Mouse (Mus musculus): ENCODE data around the gene Abtb1. TPM values are rescaled to one million over a fixed set of nuclear protein-coding genes. Genes with fewer than 3 reads are reported as not detected.

The Abtb1 gene
- polyA plus RNA-seq, 1 experiment = 23.6 TPM

- Histone ChIP-seq H3K36me3 (ENCODE audit: control insufficient read depth, insufficient read depth) (no peaks in the 10 kb centered on the region), H3K79me2 (ENCODE audit: control insufficient read depth, insufficient read depth) (no peaks in the 10 kb centered on the region), H3ac (ENCODE audit: control insufficient read depth, insufficient read length) (no peak overlapping the region), H3K4me3 (no peak overlapping the region), H3K4me2 (ENCODE audit: low read depth) (no peak overlapping the region), H3K27me3 (ENCODE audit: control insufficient read depth, insufficient read depth, insufficient read length) (peaks cover 18% of the 10 kb centered on the region)
- TF ChIP-seq TCF3 (IDR thresholded peaks at IDR 0.05; ENCODE audit: insufficient read length, low read depth) (no peak), USF1 (IDR thresholded peaks at IDR 0.05; ENCODE audit: low read depth) (no peak), E2F4 (IDR thresholded peaks at IDR 0.05; ENCODE audit: insufficient read depth) (no peak), MYOG (IDR thresholded peaks at IDR 0.05; ENCODE audit: control insufficient read depth in 1 of 3, insufficient read depth in 1 of 3, insufficient read length in 2 of 3, low read depth in 2 of 3) (no peak), SRF (IDR thresholded peaks at IDR 0.05; ENCODE audit: control insufficient read depth, insufficient read length, low read depth) (no peak), MAX (IDR thresholded peaks at IDR 0.05; ENCODE audit: low read depth) (no peak), POLR2A (IDR thresholded peaks at IDR 0.05; ENCODE audit: insufficient read length, low read depth) (no peak)
These were observed 28.8 kb upstream of the Abtb1 start for GRCm38 (mm10) chr6:88870594-88870993.

- Histone ChIP-seq H3K4me3 (no peak overlapping the region), H3K79me2 (ENCODE audit: control insufficient read depth, insufficient read depth) (no peaks in the 10 kb centered on the region), H3K36me3 (ENCODE audit: control insufficient read depth, insufficient read depth) (no peaks in the 10 kb centered on the region), H3ac (ENCODE audit: control insufficient read depth, insufficient read length) (no peak overlapping the region), H3K27me3 (ENCODE audit: control insufficient read depth, insufficient read depth, insufficient read length) (peaks cover 10% of the 10 kb centered on the region), H3K4me2 (ENCODE audit: low read depth) (peak overlapping the region; percentile 59)
- TF ChIP-seq E2F4 (IDR thresholded peaks at IDR 0.05; ENCODE audit: insufficient read depth) = no peak
- TF ChIP-seq POLR2A (IDR thresholded peaks at IDR 0.05; ENCODE audit: insufficient read length, low read depth) = no peak
- no peak for TF ChIP-seq REST (IDR thresholded peaks at IDR 0.05; ENCODE audit: insufficient read depth, insufficient read length)
- TF ChIP-seq USF1 (IDR thresholded peaks at IDR 0.05; ENCODE audit: low read depth) = no peak
- TF ChIP-seq POLR2AphosphoS2 (IDR thresholded peaks at IDR 0.05; ENCODE audit: insufficient read length, low read depth) = no peak
- TF ChIP-seq TCF12 (IDR thresholded peaks at IDR 0.05; ENCODE audit: insufficient read depth, poor library complexity, severe bottlenecking) = no peak
- TF ChIP-seq SRF (IDR thresholded peaks at IDR 0.05; ENCODE audit: control insufficient read depth, insufficient read length, low read depth) = no peak
- TF ChIP-seq CEBPB (IDR thresholded peaks at IDR 0.05; ENCODE audit: insufficient read depth, poor library complexity, severe bottlenecking) = no peak
- TF ChIP-seq TCF3 (IDR thresholded peaks at IDR 0.05; ENCODE audit: insufficient read length, low read depth) = no peak
- no peak for TF ChIP-seq MYOD1 (IDR thresholded peaks at IDR 0.05; ENCODE audit: control insufficient read depth in 1 of 3, insufficient read length in 2 of 3, low read depth in 2 of 3)
- TF ChIP-seq MAX (IDR thresholded peaks at IDR 0.05; ENCODE audit: low read depth) = no peak
- no peak for TF ChIP-seq MYOG (IDR thresholded peaks at IDR 0.05; ENCODE audit: control insufficient read depth in 1 of 3, insufficient read depth in 1 of 3, insufficient read length in 2 of 3, low read depth in 2 of 3)
These were observed 27.7 kb upstream of the Abtb1 start for GRCm38 (mm10) chr6:88869459-88869858.

- Histone ChIP-seq H3K4me2 (ENCODE audit: low read depth) (no peak overlapping the region), H3K4me3 (no peak overlapping the region), H3ac (ENCODE audit: control insufficient read depth, insufficient read length) (no peak overlapping the region), H3K27me3 (ENCODE audit: control insufficient read depth, insufficient read depth, insufficient read length) (no peaks in the 10 kb centered on the region), H3K79me2 (ENCODE audit: control insufficient read depth, insufficient read depth) (no peaks in the 10 kb centered on the region), H3K36me3 (ENCODE audit: control insufficient read depth, insufficient read depth) (no peaks in the 10 kb centered on the region)
- TF ChIP-seq POLR2A (IDR thresholded peaks at IDR 0.05; ENCODE audit: insufficient read length, low read depth) = no peak
- TF ChIP-seq CEBPB (IDR thresholded peaks at IDR 0.05; ENCODE audit: insufficient read depth, poor library complexity, severe bottlenecking) = no peak
- no peak for TF ChIP-seq TCF12 (IDR thresholded peaks at IDR 0.05; ENCODE audit: insufficient read depth, poor library complexity, severe bottlenecking)
- TF ChIP-seq USF1 (IDR thresholded peaks at IDR 0.05; ENCODE audit: low read depth) = no peak
- TF ChIP-seq MAX (IDR thresholded peaks at IDR 0.05; ENCODE audit: low read depth) = no peak
These were observed 23.9 kb upstream of the Abtb1 start for GRCm38 (mm10) chr6:88865704-88866103.

GRCm38 (mm10) chr6:88860914-88861313, 19.1 kb upstream of the Abtb1 start:
- Histone ChIP-seq H3K27me3 (ENCODE audit: control insufficient read depth, insufficient read depth, insufficient read length) (no peaks in the 10 kb centered on the region), H3K4me3 (no peak overlapping the region), H3K4me2 (ENCODE audit: low read depth) (no peak overlapping the region), H3K79me2 (ENCODE audit: control insufficient read depth, insufficient read depth) (no peaks in the 10 kb centered on the region), H3ac (ENCODE audit: control insufficient read depth, insufficient read length) (no peak overlapping the region), H3K36me3 (ENCODE audit: control insufficient read depth, insufficient read depth) (no peaks in the 10 kb centered on the region)
- TF ChIP-seq MYOG (IDR thresholded peaks at IDR 0.05; ENCODE audit: control insufficient read depth in 1 of 3, insufficient read depth in 1 of 3, insufficient read length in 2 of 3, low read depth in 2 of 3) (no peak), MYOD1 (IDR thresholded peaks at IDR 0.05; ENCODE audit: control insufficient read depth in 1 of 3, insufficient read length in 2 of 3, low read depth in 2 of 3) (no peak), TCF12 (IDR thresholded peaks at IDR 0.05; ENCODE audit: insufficient read depth, poor library complexity, severe bottlenecking) (no peak), TCF3 (IDR thresholded peaks at IDR 0.05; ENCODE audit: insufficient read length, low read depth) (no peak), E2F4 (IDR thresholded peaks at IDR 0.05; ENCODE audit: insufficient read depth) (no peak), POLR2A (IDR thresholded peaks at IDR 0.05; ENCODE audit: insufficient read length, low read depth) (no peak), MAX (IDR thresholded peaks at IDR 0.05; ENCODE audit: low read depth) (no peak), USF1 (IDR thresholded peaks at IDR 0.05; ENCODE audit: low read depth) (no peak), POLR2AphosphoS2 (IDR thresholded peaks at IDR 0.05; ENCODE audit: insufficient read length, low read depth) (no peak), SRF (IDR thresholded peaks at IDR 0.05; ENCODE audit: control insufficient read depth, insufficient read length, low read depth) (no peak)

- TF ChIP-seq TCF3 (IDR thresholded peaks at IDR 0.05; ENCODE audit: insufficient read length, low read depth) (no peak), MAX (IDR thresholded peaks at IDR 0.05; ENCODE audit: low read depth) (no peak), MYOG (IDR thresholded peaks at IDR 0.05; ENCODE audit: control insufficient read depth in 1 of 3, insufficient read depth in 1 of 3, insufficient read length in 2 of 3, low read depth in 2 of 3) (peak; percentile 51 to 79 (median 68)), E2F4 (IDR thresholded peaks at IDR 0.05; ENCODE audit: insufficient read depth) (no peak), MYOD1 (IDR thresholded peaks at IDR 0.05; ENCODE audit: control insufficient read depth in 1 of 3, insufficient read length in 2 of 3, low read depth in 2 of 3) (peak in 2 of 3 experiments; percentile 58 to 72), POLR2A (IDR thresholded peaks at IDR 0.05; ENCODE audit: insufficient read length, low read depth) (no peak), POLR2AphosphoS2 (IDR thresholded peaks at IDR 0.05; ENCODE audit: insufficient read length, low read depth) (no peak), CEBPB (IDR thresholded peaks at IDR 0.05; ENCODE audit: insufficient read depth, poor library complexity, severe bottlenecking) (no peak), USF1 (IDR thresholded peaks at IDR 0.05; ENCODE audit: low read depth) (no peak), REST (IDR thresholded peaks at IDR 0.05; ENCODE audit: insufficient read depth, insufficient read length) (no peak), SRF (IDR thresholded peaks at IDR 0.05; ENCODE audit: control insufficient read depth, insufficient read length, low read depth) (peak; percentile 20), TCF12 (IDR thresholded peaks at IDR 0.05; ENCODE audit: insufficient read depth, poor library complexity, severe bottlenecking) (no peak)
- no peaks in the 10 kb centered on the region for H3K27me3 ChIP-seq (ENCODE audit: control insufficient read depth, insufficient read depth, insufficient read length)
- H3K4me3 ChIP-seq = no peak overlapping the region
- no peak overlapping the region for H3ac ChIP-seq (ENCODE audit: control insufficient read depth, insufficient read length)
- H3K79me2 ChIP-seq (ENCODE audit: control insufficient read depth, insufficient read depth) = no peaks in the 10 kb centered on the region
- no peaks in the 10 kb centered on the region for H3K36me3 ChIP-seq (ENCODE audit: control insufficient read depth, insufficient read depth)
- H3K4me2 ChIP-seq (ENCODE audit: low read depth) = peak overlapping the region; percentile 36
These were observed 16.6 kb upstream of the Abtb1 start for GRCm38 (mm10) chr6:88858341-88858740.
